Mouse (Mus musculus) C2C12 (cell line): ENCODE data around the gene Arid5b.

Experiments used
- CEBPB ChIP-seq: IDR thresholded peaks from one replicate; pipeline ENCODE4 v1.6.1; 2011; ENCODE audit warnings: low read depth, mild to moderate bottlenecking, control low read depth, moderate library complexity
- CTCF ChIP-seq: IDR thresholded peaks from one replicate; pipeline ENCODE4 v1.5.1; 2011; ENCODE audit not compliant: control insufficient read depth, insufficient read depth, insufficient read length
- MAX ChIP-seq: IDR thresholded peaks from one replicate; pipeline ENCODE4 v1.6.1; 2011; ENCODE audit warnings: mild to moderate bottlenecking, control low read depth

GRCm38 (mm10) chr10:68164137-68164536, 114.4 kb downstream of the Arid5b start:
- TF ChIP-seq CTCF = no peak
- no peak for TF ChIP-seq MAX
- no peak for TF ChIP-seq CEBPB
